Mouse (Mus musculus): Measurements from ENCODE around the gene Pld1. TPM values are rescaled to one million over a fixed set of nuclear protein-coding genes. Genes with fewer than 3 reads are reported as not detected.

The Pld1 gene
- polyA plus RNA-seq, 1 experiment from 2014 or later, result 5.0 TPM

- no peaks in the 10 kb centered on the region for H3K36me3 ChIP-seq (ENCODE audit: insufficient read depth, low read length)
- H3K4me3 ChIP-seq (replicated peaks; ENCODE audit: low read depth, low read length), result no peak overlapping the region
- H3K27ac ChIP-seq, result no peak overlapping the region
- DNase-seq (ENCODE audit: low spot score) (no peak), ATAC-seq (replicated peaks; ENCODE audit: low FRiP score, low read depth) (no peak)
- WGBS, result 87% methylated on average over 2 of the region's 2 CpGs
- no peak for TF ChIP-seq CTCF (IDR thresholded peaks at IDR 0.05; ENCODE audit: low read depth)
- H3K27me3 ChIP-seq (ENCODE audit: insufficient read depth, low read length), result no peaks in the 10 kb centered on the region
- no peak overlapping the region for H3K4me2 ChIP-seq (ENCODE audit: low read length)
- no peaks in the 10 kb centered on the region for H3K4me1 ChIP-seq (replicated peaks; ENCODE audit: insufficient read depth, low read length)
- H3K9me3 ChIP-seq (replicated peaks; ENCODE audit: low read length), result no peaks in the 10 kb centered on the region
- H3K9ac ChIP-seq (ENCODE audit: low read depth, low read length), result no peak overlapping the region
These were observed 203.6 kb downstream of the Pld1 start for GRCm38 (mm10) chr3:28142121-28142520.

GRCm38 (mm10) chr3:28144676-28145075 is 206.2 kb downstream of the Pld1 start:
- ATAC-seq (replicated peaks; ENCODE audit: low FRiP score, low read depth), result no peak
- DNase-seq (ENCODE audit: low spot score), result no peak

GRCm38 (mm10) chr3:28145461-28145860 is 207.0 kb downstream of the Pld1 start:
- H3K9me3 ChIP-seq (replicated peaks; ENCODE audit: low read length), result no peaks in the 10 kb centered on the region
- H3K4me3 ChIP-seq (replicated peaks; ENCODE audit: low read depth, low read length), result no peak overlapping the region
- no peaks in the 10 kb centered on the region for H3K4me1 ChIP-seq (replicated peaks; ENCODE audit: insufficient read depth, low read length)
- H3K27ac ChIP-seq, result no peak overlapping the region
- ATAC-seq (replicated peaks; ENCODE audit: low FRiP score, low read depth), result no peak
- H3K4me2 ChIP-seq (ENCODE audit: low read length), result no peak overlapping the region
- 78% methylated on average over 3 of the region's 3 CpGs for WGBS
- no peak for TF ChIP-seq CTCF (IDR thresholded peaks at IDR 0.05; ENCODE audit: low read depth)
- H3K9ac ChIP-seq (ENCODE audit: low read depth, low read length), result no peak overlapping the region
- H3K36me3 ChIP-seq (ENCODE audit: insufficient read depth, low read length), result no peaks in the 10 kb centered on the region
- H3K27me3 ChIP-seq (ENCODE audit: insufficient read depth, low read length), result no peaks in the 10 kb centered on the region
- DNase-seq (ENCODE audit: low spot score), result no peak

More at GRCm38 (mm10) chr3:28144676-28145075, 206.2 kb downstream of the Pld1 start:
- Histone ChIP-seq H3K36me3 (ENCODE audit: insufficient read depth, low read length) (no peaks in the 10 kb centered on the region), H3K4me2 (ENCODE audit: low read length) (no peak overlapping the region), H3K9me3 (replicated peaks; ENCODE audit: low read length) (no peaks in the 10 kb centered on the region), H3K4me3 (replicated peaks; ENCODE audit: low read depth, low read length) (no peak overlapping the region), H3K9ac (ENCODE audit: low read depth, low read length) (no peak overlapping the region), H3K4me1 (replicated peaks; ENCODE audit: insufficient read depth, low read length) (no peaks in the 10 kb centered on the region), H3K27ac (no peak overlapping the region), H3K27me3 (ENCODE audit: insufficient read depth, low read length) (no peaks in the 10 kb centered on the region)
- no peak for TF ChIP-seq CTCF (IDR thresholded peaks at IDR 0.05; ENCODE audit: low read depth)

GRCm38 (mm10) chr3:28149656-28150256 is 211.3 kb downstream of the Pld1 start:
- Histone ChIP-seq H3K27me3 (ENCODE audit: insufficient read depth, low read length) (no peaks in the 10 kb centered on the region), H3K9me3 (replicated peaks; ENCODE audit: low read length) (no peaks in the 10 kb centered on the region), H3K27ac (no peak overlapping the region), H3K9ac (ENCODE audit: low read depth, low read length) (no peak overlapping the region), H3K36me3 (ENCODE audit: insufficient read depth, low read length) (no peaks in the 10 kb centered on the region), H3K4me3 (replicated peaks; ENCODE audit: low read depth, low read length) (no peak overlapping the region), H3K4me1 (replicated peaks; ENCODE audit: insufficient read depth, low read length) (no peaks in the 10 kb centered on the region), H3K4me2 (ENCODE audit: low read length) (no peak overlapping the region)
- TF ChIP-seq CTCF (IDR thresholded peaks at IDR 0.05; ENCODE audit: low read depth), result no peak
- WGBS, result 88% methylated on average over 2 of the region's 2 CpGs
- ATAC-seq (replicated peaks; ENCODE audit: low FRiP score, low read depth) (no peak), DNase-seq (ENCODE audit: low spot score) (no peak)

- TF ChIP-seq CTCF (IDR thresholded peaks at IDR 0.05; ENCODE audit: low read depth), result no peak
- no peak overlapping the region for H3K27ac ChIP-seq
These were observed 219.5 kb downstream of the Pld1 start for GRCm38 (mm10) chr3:28158006-28158405.

GRCm38 (mm10) chr3:28158916-28159315 is 220.4 kb downstream of the Pld1 start:
- no peaks in the 10 kb centered on the region for H3K4me1 ChIP-seq (replicated peaks; ENCODE audit: insufficient read depth, low read length)
- H3K9me3 ChIP-seq (replicated peaks; ENCODE audit: low read length), result no peaks in the 10 kb centered on the region
- TF ChIP-seq CTCF (IDR thresholded peaks at IDR 0.05; ENCODE audit: low read depth), result no peak
- 88% methylated on average over 3 of the region's 3 CpGs for WGBS
- H3K9ac ChIP-seq (ENCODE audit: low read depth, low read length), result no peak overlapping the region
- no peak overlapping the region for H3K4me3 ChIP-seq (replicated peaks; ENCODE audit: low read depth, low read length)
- H3K4me2 ChIP-seq (ENCODE audit: low read length), result no peak overlapping the region
- H3K27ac ChIP-seq, result no peak overlapping the region
- no peaks in the 10 kb centered on the region for H3K36me3 ChIP-seq (ENCODE audit: insufficient read depth, low read length)
- ATAC-seq (replicated peaks; ENCODE audit: low FRiP score, low read depth) (no peak), DNase-seq (ENCODE audit: low spot score) (no peak)
- H3K27me3 ChIP-seq (ENCODE audit: insufficient read depth, low read length), result no peaks in the 10 kb centered on the region

More at GRCm38 (mm10) chr3:28158006-28158405, 219.5 kb downstream of the Pld1 start:
- Histone ChIP-seq H3K9me3 (replicated peaks; ENCODE audit: low read length) (no peaks in the 10 kb centered on the region), H3K4me2 (ENCODE audit: low read length) (no peak overlapping the region), H3K4me3 (replicated peaks; ENCODE audit: low read depth, low read length) (no peak overlapping the region), H3K27me3 (ENCODE audit: insufficient read depth, low read length) (no peaks in the 10 kb centered on the region), H3K9ac (ENCODE audit: low read depth, low read length) (no peak overlapping the region), H3K36me3 (ENCODE audit: insufficient read depth, low read length) (no peaks in the 10 kb centered on the region), H3K4me1 (replicated peaks; ENCODE audit: insufficient read depth, low read length) (no peaks in the 10 kb centered on the region)
- DNase-seq (ENCODE audit: low spot score) (no peak), ATAC-seq (replicated peaks; ENCODE audit: low FRiP score, low read depth) (no peak)
- 74% methylated on average over 2 of the region's 2 CpGs for WGBS

- no peak overlapping the region for H3K27ac ChIP-seq
- no peak overlapping the region for H3K4me3 ChIP-seq (replicated peaks; ENCODE audit: low read depth, low read length)
- ATAC-seq (replicated peaks; ENCODE audit: low FRiP score, low read depth) (no peak), DNase-seq (ENCODE audit: low spot score) (no peak)
- H3K27me3 ChIP-seq (ENCODE audit: insufficient read depth, low read length), result no peaks in the 10 kb centered on the region
- WGBS, result 91% methylated on average over 4 of the region's 4 CpGs
- no peak overlapping the region for H3K4me2 ChIP-seq (ENCODE audit: low read length)
- no peaks in the 10 kb centered on the region for H3K4me1 ChIP-seq (replicated peaks; ENCODE audit: insufficient read depth, low read length)
- no peak overlapping the region for H3K9ac ChIP-seq (ENCODE audit: low read depth, low read length)
- no peak for TF ChIP-seq CTCF (IDR thresholded peaks at IDR 0.05; ENCODE audit: low read depth)
- no peaks in the 10 kb centered on the region for H3K36me3 ChIP-seq (ENCODE audit: insufficient read depth, low read length)
- H3K9me3 ChIP-seq (replicated peaks; ENCODE audit: low read length), result no peaks in the 10 kb centered on the region
These were observed 223.9 kb downstream of the Pld1 start for GRCm38 (mm10) chr3:28162346-28162745.

Data from kidney, postnatal 0 days (tissue).